Mouse (Mus musculus): Measurements from ENCODE around the gene Galnt9.
A peak's percentile ranks its signal among the peaks of the same experiment; 100 is the strongest.

The Galnt9 gene

GRCm38 (mm10) chr5:110594465-110594864 lies 50.3 kb downstream of the Galnt9 start:
- no peak for DNase-seq

GRCm38 (mm10) chr5:110595341-110595740 lies 51.2 kb downstream of the Galnt9 start:
- DNase-seq = no peak

- DNase-seq = peak; percentile 23
Measured at GRCm38 (mm10) chr5:110596086-110596780, 52.1 kb downstream of the Galnt9 start.

GRCm38 (mm10) chr5:110597502-110597901 lies 53.3 kb downstream of the Galnt9 start:
- DNase-seq = peak; percentile 56

- peak; percentile 29 for DNase-seq
Measured at GRCm38 (mm10) chr5:110598298-110599095, 54.3 kb downstream of the Galnt9 start.

- no peak for DNase-seq
Measured at GRCm38 (mm10) chr5:110603016-110603685, 59.0 kb downstream of the Galnt9 start.

GRCm38 (mm10) chr5:110604311-110604710 lies 60.2 kb downstream of the Galnt9 start:
- no peak for DNase-seq

GRCm38 (mm10) chr5:110605531-110606221 lies 61.5 kb downstream of the Galnt9 start:
- DNase-seq = no peak

- DNase-seq = no peak
Measured at GRCm38 (mm10) chr5:110607767-110608166, 63.6 kb downstream of the Galnt9 start.

GRCm38 (mm10) chr5:110608336-110608735 lies 64.2 kb downstream of the Galnt9 start:
- DNase-seq = no peak

GRCm38 (mm10) chr5:110608941-110609340 lies 64.8 kb downstream of the Galnt9 start:
- DNase-seq = no peak

- DNase-seq = no peak
Measured at GRCm38 (mm10) chr5:110609425-110609824, 65.3 kb downstream of the Galnt9 start.

- no peak for DNase-seq
Measured at GRCm38 (mm10) chr5:110609868-110610267, 65.7 kb downstream of the Galnt9 start.

GRCm38 (mm10) chr5:110610484-110610883 lies 66.3 kb downstream of the Galnt9 start:
- DNase-seq = no peak

- DNase-seq = no peak
Measured at GRCm38 (mm10) chr5:110611435-110612158, 67.4 kb downstream of the Galnt9 start.

GRCm38 (mm10) chr5:110619226-110619625 lies 75.1 kb downstream of the Galnt9 start:
- no peak for DNase-seq

- no peak for DNase-seq
Measured at GRCm38 (mm10) chr5:110624319-110624718, 80.2 kb downstream of the Galnt9 start.

GRCm38 (mm10) chr5:110627351-110627750 lies 83.2 kb downstream of the Galnt9 start:
- no peak for DNase-seq

- no peak for DNase-seq
Measured at GRCm38 (mm10) chr5:110628156-110628555, 84.0 kb downstream of the Galnt9 start.

GRCm38 (mm10) chr5:110629525-110630120 lies 85.5 kb downstream of the Galnt9 start:
- DNase-seq = peak; percentile 78

- DNase-seq = peak; percentile 41
Measured at GRCm38 (mm10) chr5:110635951-110636707, 92.0 kb downstream of the Galnt9 start.

Measured in kidney, postnatal 14 days (tissue).